Mouse (Mus musculus): Measurements from ENCODE around the gene Tacc2.

GRCm38 (mm10) chr7:130603556-130603955 is 26.3 kb downstream of the Tacc2 start:
- TF ChIP-seq CTCF (IDR thresholded peaks at IDR 0.05; ENCODE audit: low read depth) (no peak), EP300 (optimal IDR thresholded peaks at IDR 0.05) (no peak)

Data from stomach, postnatal 0 days (tissue).